Mouse (Mus musculus): Measurements from ENCODE around the gene Ccdc28b. TPM values are rescaled to one million over a fixed set of nuclear protein-coding genes. Genes with fewer than 3 reads are reported as not detected.

Gene Ccdc28b
- polyA plus RNA-seq (2012): 38.4 and 40.8 TPM in 2 replicates

DNA sequence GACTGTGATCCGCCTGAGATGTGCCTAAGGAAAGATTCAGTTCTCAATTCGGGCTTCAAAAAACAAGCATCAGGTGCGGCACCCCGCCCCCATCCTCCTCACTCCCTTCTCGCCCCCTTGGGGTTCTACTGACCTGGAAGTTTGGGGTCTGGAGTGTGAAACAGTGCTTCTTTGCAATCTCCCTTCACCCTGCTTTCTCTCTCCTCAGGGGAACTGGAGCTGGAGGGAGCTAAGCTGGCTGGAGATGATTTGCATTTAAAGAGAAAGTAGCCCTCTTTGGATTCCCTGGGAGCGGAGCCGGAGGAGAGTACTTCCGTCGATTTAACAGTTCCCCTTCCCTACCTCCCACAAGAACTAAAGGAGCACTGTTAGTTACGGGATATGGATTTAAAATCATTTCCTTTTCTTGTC lies at the start of gene Ccdc28b:
TSS of gene Ccdc28b (minus strand) at position 267 of the 411 bp plus-strand sequence.

DNA sequence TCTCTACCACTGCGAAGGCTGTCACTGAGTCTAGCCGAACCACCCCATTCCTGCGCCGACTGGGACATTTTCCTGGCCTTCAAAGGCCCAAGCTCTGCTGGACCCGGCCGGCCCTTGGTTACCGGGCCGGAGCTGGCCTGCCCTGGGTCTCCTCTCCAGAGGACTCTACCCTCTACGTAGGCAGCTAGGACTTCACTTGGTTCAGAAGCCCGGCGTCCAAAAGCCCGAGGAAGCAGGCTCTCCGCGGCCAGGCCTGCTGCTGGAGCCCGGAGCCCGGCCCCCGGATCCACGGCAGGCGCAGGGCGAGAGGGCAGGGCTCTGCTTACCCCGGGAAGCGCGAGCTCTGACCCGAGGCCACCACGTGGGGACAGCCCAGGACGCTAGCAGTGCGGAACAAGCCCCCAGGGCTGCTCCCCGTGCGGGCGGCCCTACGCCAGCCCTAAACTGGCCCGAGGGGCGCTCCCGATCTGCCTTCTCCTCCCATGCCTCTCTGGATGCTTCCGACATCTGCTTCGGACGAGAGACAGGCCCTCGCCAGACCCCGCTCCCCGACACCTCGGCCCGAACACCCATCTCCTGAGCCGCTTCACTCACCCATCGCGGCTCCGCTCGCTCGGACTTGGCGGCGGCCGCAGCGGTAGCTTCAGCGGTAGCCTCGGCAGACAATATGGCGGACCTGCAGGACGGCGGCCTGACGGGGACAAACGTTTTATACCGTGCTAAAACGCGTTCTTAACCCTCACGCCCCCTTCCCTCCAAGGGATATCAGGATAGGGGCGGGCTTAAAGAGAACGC lies 48.5 kb upstream of the Ccdc28b start, which contains the start of gene Kpna6:
TSS of gene Kpna6 (minus strand) at position 685 of the 795 bp plus-strand sequence.

GRCm38 (mm10) chr4:129640638-129641467 lies 17.1 kb upstream of the Ccdc28b start, which contains the start of gene Txlna:
TSS of gene Txlna (minus strand) at chr4:129641065.

GRCm38 (mm10) chr4:129618786-129619691 lies 4.7 kb downstream of the Ccdc28b start, which contains the start of gene Iqcc:
TSS of gene Iqcc (minus strand) at chr4:129619099.

GRCm38 (mm10) chr4:129614093-129614492 lies 9.7 kb downstream of the Ccdc28b start, which contains the start of gene Dcdc2b:
TSS of gene Dcdc2b (minus strand) at chr4:129614257.

GRCm38 (mm10) chr4:129600233-129601158 lies 23.3 kb downstream of the Ccdc28b start, which contains the start of the genes Eif3i and Tmem234:
TSS of gene Eif3i (minus strand) at chr4:129600648.
TSS of gene Tmem234 (plus strand) at chr4:129600668.

DNA sequence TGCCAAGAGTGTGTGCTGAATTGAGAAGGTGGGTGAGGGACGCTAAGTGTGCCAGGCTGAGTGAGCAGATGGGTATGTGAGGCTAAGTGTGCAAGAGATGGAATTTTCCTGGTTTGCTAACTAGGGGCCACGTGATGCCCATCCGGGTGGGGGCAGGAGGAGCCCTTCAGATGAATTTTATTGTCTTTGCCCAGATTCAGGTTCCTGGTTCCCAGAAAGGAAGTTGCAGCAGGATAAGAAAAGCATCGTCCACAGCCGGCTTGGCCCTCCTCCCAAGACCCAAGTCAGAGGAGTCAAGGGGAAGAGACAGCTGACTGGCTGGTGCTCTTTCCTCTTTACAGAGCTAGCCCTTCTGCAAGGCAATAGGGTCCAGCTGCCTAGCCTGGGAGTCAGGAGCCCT lies 45.3 kb downstream of the Ccdc28b start, which contains the start of gene Fam167b:
TSS of gene Fam167b (minus strand) at position 84 of the 400 bp plus-strand sequence.

GRCm38 (mm10) chr4:129573430-129573829 lies 50.3 kb downstream of the Ccdc28b start, which contains the start of gene Lck:
TSS of gene Lck (minus strand) at chr4:129573641.

Other genes starting within 250 kb of the Ccdc28b start
- 3.2 and 3.7 TPM in 2 replicates for gene Zbtb8a, start 245.8 kb downstream of the Ccdc28b start, polyA plus RNA-seq (2012)
- gene Zbtb8b, start 183.1 kb downstream of the Ccdc28b start, polyA plus RNA-seq (2012): not detected in 2 replicates
- gene Bsdc1, start 162.4 kb downstream of the Ccdc28b start, polyA plus RNA-seq (2012): 80.0 and 116 TPM in 2 replicates
- gene Tssk3, start 132.9 kb downstream of the Ccdc28b start, polyA plus RNA-seq (2012): not detected in 2 replicates
- gene Fam229a, start 132.8 kb downstream of the Ccdc28b start, polyA plus RNA-seq (2012): 3.2 and 3.4 TPM in 2 replicates
- gene Marcksl1, start 110.4 kb downstream of the Ccdc28b start, polyA plus RNA-seq (2012): 233 and 330 TPM in 2 replicates
- gene Hdac1, start 81.2 kb downstream of the Ccdc28b start, polyA plus RNA-seq (2012): 115 and 122 TPM in 2 replicates
- 6.4 and 7.9 TPM in 2 replicates for gene Lck, start 50.3 kb downstream of the Ccdc28b start, polyA plus RNA-seq (2012)
- not detected in 2 replicates for gene Fam167b, start 45.4 kb downstream of the Ccdc28b start, polyA plus RNA-seq (2012)
- gene Eif3i, start 23.3 kb downstream of the Ccdc28b start, polyA plus RNA-seq (2012): 131 and 152 TPM in 2 replicates
- gene Tmem234, start 23.3 kb downstream of the Ccdc28b start, polyA plus RNA-seq (2012): 186 and 194 TPM in 2 replicates
- 1.2 and 3.3 TPM in 2 replicates for gene Dcdc2b, start 9.7 kb downstream of the Ccdc28b start, polyA plus RNA-seq (2012)
- 2.2 and 6.9 TPM in 2 replicates for gene Iqcc, start 4.8 kb downstream of the Ccdc28b start, polyA plus RNA-seq (2012)
- gene Txlna, start 17.1 kb upstream of the Ccdc28b start, polyA plus RNA-seq (2012): 53.0 and 92.0 TPM in 2 replicates
- gene Kpna6, start 48.8 kb upstream of the Ccdc28b start, polyA plus RNA-seq (2012): 11.6 and 17.3 TPM in 2 replicates
- gene Tmem39b, start 72.9 kb upstream of the Ccdc28b start, polyA plus RNA-seq (2012): 52.7 and 54.5 TPM in 2 replicates
- gene Khdrbs1, start 118.4 kb upstream of the Ccdc28b start, polyA plus RNA-seq (2012): 237 and 238 TPM in 2 replicates
- gene Ptp4a2, start 187.3 kb upstream of the Ccdc28b start, polyA plus RNA-seq (2012): 66.3 and 75.8 TPM in 2 replicates

Data from megakaryocyte-erythroid progenitor cell, adult 5 weeks (primary cell).